Mouse (Mus musculus): ENCODE data around the gene Gucy2c. TPM values are rescaled to one million over a fixed set of nuclear protein-coding genes. Genes with fewer than 3 reads are reported as not detected.

The Gucy2c gene
- polyA plus RNA-seq, 1 experiment, result not detected

DNA sequence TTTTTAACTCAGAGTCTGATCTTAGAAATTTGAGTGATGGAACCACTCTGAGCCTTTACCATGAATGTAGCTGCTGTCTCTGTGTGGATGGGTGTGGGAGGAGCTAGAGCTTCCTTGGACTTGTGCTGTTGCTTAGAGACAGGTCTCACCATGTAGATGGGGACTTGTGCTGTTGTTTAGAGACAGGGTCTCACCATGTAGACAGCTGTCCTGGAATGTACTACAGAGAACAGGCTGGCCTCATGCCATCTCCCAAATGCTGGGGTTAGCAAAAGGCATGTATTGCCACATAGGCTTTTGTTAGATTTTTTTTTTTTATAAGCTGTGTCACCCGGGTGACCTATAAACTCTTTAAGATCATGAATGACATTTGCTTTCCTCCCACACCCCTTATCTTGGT, 17.7 kb downstream of the Gucy2c start:
- TF ChIP-seq GATA1 (IDR thresholded peaks at IDR 0.05; ENCODE audit: low read length) (no peak), TAL1 (IDR thresholded peaks at IDR 0.05; ENCODE audit: low read length) (no peak)
- Histone ChIP-seq H3K27me3 (ENCODE audit: control insufficient read depth) (no peaks in the 10 kb centered on the region), H3K9me3 (ENCODE audit: control insufficient read depth, low read length) (peaks cover 7% of the 10 kb centered on the region; the same call in 1 of the 2 replicates), H3K4me3 (replicated peaks) (no peak overlapping the region), H3K4me1 (ENCODE audit: control insufficient read depth) (no peaks in the 10 kb centered on the region), H3K36me3 (ENCODE audit: control insufficient read depth) (no peaks in the 10 kb centered on the region)

DNA sequence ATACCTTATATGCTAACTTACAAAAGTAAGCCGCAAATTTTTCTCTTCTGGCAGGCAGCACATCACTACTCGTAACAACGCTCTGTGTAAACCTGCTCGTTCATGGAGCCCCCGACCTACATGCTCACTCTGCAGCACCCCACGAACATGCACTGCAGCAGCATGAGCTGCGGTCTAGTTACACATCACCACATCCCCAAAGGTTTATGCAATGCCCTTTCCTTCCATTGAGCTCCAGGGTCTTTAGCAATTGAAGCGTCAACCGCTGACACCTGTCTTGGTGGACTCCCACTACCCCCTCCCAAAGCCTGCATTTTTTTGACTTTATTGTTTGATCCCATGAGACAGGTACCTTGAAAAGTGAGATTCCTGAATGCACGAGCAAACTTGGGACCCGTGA, 31.0 kb downstream of the Gucy2c start:
- Histone ChIP-seq H3K27me3 (ENCODE audit: control insufficient read depth) (no peaks in the 10 kb centered on the region), H3K4me3 (replicated peaks) (no peak overlapping the region), H3K4me1 (ENCODE audit: control insufficient read depth) (no peaks in the 10 kb centered on the region), H3K9me3 (ENCODE audit: control insufficient read depth, low read length) (no peaks in the 10 kb centered on the region; the same call in 1 of the 2 replicates), H3K36me3 (ENCODE audit: control insufficient read depth) (no peaks in the 10 kb centered on the region)
- TF ChIP-seq TAL1 (IDR thresholded peaks at IDR 0.05; ENCODE audit: low read length) (no peak), GATA1 (IDR thresholded peaks at IDR 0.05; ENCODE audit: low read length) (no peak)

DNA sequence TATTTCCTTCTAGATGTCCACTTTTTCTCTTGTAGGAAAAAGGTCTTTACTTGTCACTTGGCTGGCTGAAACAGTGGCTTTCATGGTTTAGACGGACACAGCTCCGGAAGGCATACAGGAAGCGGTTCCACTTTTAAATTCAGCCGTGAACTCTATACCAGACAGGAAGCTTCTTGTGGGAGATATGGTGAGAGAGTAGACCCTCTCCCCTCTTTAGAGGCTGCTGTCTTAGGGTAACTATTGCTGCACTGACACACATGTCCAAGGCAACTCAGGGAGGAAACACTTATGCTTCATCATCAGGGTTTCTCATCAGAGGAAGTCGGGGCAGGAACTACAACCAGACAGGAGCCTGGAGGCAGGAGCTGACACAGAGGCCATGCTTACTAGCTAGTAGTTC, 36.0 kb downstream of the Gucy2c start:
- no peaks in the 10 kb centered on the region; the same call in 1 of the 2 replicates for H3K4me1 ChIP-seq (ENCODE audit: control insufficient read depth)
- no peak overlapping the region for H3K4me3 ChIP-seq (replicated peaks)
- TF ChIP-seq TAL1 (IDR thresholded peaks at IDR 0.05; ENCODE audit: low read length) (no peak), GATA1 (IDR thresholded peaks at IDR 0.05; ENCODE audit: low read length) (no peak)
- H3K9me3 ChIP-seq (ENCODE audit: control insufficient read depth, low read length), result no peaks in the 10 kb centered on the region; the same call in 1 of the 2 replicates
- no peaks in the 10 kb centered on the region for H3K36me3 ChIP-seq (ENCODE audit: control insufficient read depth)
- H3K27me3 ChIP-seq (ENCODE audit: control insufficient read depth), result no peaks in the 10 kb centered on the region

DNA sequence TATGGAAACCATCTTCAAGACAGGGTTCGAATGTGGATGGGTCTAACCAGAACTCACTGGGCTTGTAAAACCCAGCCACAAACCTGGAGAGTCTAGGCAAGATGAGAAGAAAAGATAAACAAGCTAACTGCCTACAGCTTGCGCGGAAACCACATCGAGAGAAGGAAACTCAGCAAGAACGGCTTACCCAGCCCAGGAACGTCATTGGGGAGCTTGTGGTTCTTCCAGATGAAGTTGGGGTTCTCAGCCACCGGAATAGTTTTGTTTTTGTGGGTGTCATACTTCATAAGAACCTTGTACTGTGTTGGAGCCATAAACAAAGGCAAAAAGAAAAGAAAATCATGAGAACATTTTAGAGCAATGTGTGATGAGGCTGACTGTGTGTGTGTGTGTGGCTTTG, 37.8 kb downstream of the Gucy2c start:
- no peaks in the 10 kb centered on the region; the same call in 1 of the 2 replicates for H3K4me1 ChIP-seq (ENCODE audit: control insufficient read depth)
- no peaks in the 10 kb centered on the region for H3K27me3 ChIP-seq (ENCODE audit: control insufficient read depth)
- H3K9me3 ChIP-seq (ENCODE audit: control insufficient read depth, low read length), result no peaks in the 10 kb centered on the region
- no peaks in the 10 kb centered on the region for H3K36me3 ChIP-seq (ENCODE audit: control insufficient read depth)
- H3K4me3 ChIP-seq (replicated peaks), result no peak overlapping the region
- no peak for TF ChIP-seq GATA1 (IDR thresholded peaks at IDR 0.05; ENCODE audit: low read length)
- no peak for TF ChIP-seq TAL1 (IDR thresholded peaks at IDR 0.05; ENCODE audit: low read length)

DNA sequence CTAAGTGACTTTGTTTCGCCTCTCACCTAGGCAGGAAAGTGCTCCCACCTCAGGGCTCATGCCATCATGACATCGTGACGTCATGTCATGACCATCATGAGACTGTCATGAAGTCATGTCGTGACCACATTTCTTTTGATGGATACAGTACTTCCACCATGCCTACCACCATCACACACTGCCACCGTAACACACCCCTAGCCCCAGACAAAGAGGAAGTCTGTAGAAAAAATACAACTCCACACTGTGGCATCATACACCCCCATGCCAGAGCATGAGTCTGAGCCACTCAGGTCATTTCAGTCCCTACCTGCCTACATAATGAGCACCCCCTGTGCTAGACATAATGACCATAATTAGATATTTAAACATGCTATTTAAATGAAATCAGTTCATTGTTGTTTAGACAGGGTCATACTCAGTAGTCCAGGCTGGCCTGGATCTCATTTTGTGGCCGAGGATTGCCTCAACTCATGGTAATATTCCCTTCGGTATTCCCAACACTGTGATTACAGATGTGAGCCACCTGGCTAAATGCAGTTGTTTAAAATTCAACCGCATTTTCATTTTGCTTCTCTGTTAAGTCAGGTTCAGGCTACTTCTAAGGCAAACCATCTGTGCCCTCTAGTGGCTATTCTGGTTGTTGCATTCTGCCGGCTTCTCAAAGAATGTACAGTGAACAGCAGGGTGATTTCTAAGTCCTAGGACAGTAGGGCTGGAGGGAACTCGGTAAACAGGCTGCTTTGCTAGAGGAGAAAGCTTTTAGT, 39.0 kb downstream of the Gucy2c start:
- Histone ChIP-seq H3K36me3 (ENCODE audit: control insufficient read depth) (no peaks in the 10 kb centered on the region), H3K4me1 (ENCODE audit: control insufficient read depth) (no peaks in the 10 kb centered on the region; the same call in 1 of the 2 replicates), H3K9me3 (ENCODE audit: control insufficient read depth, low read length) (no peaks in the 10 kb centered on the region), H3K27me3 (ENCODE audit: control insufficient read depth) (no peaks in the 10 kb centered on the region), H3K4me3 (replicated peaks) (no peak overlapping the region)
- no peak for TF ChIP-seq TAL1 (IDR thresholded peaks at IDR 0.05; ENCODE audit: low read length)
- TF ChIP-seq GATA1 (IDR thresholded peaks at IDR 0.05; ENCODE audit: low read length), result no peak

DNA sequence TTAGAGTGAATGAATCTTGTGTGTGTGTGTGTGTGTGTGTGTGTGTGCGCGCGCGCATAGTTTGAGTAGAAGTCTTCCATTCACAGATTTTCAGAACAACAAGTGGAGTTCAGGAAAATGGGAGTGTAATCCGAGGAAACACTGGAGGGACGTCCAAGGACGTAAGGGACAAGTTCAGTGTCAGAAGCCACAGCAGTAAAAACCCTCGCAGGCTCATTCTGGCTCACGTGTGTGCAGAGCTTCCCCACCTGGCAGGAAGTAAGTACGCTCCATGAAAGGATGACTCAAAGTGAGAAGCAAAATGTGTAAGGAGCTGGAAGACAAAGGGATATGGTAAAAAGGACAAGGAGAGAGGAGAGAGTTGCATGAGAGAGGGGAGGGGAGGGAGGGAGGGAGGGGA, 40.3 kb downstream of the Gucy2c start:
- TF ChIP-seq GATA1 (IDR thresholded peaks at IDR 0.05; ENCODE audit: low read length) (no peak), TAL1 (IDR thresholded peaks at IDR 0.05; ENCODE audit: low read length) (no peak)
- Histone ChIP-seq H3K9me3 (ENCODE audit: control insufficient read depth, low read length) (no peaks in the 10 kb centered on the region), H3K36me3 (ENCODE audit: control insufficient read depth) (no peaks in the 10 kb centered on the region), H3K4me3 (replicated peaks) (no peak overlapping the region), H3K4me1 (ENCODE audit: control insufficient read depth) (no peaks in the 10 kb centered on the region; the same call in 1 of the 2 replicates), H3K27me3 (ENCODE audit: control insufficient read depth) (no peaks in the 10 kb centered on the region)

DNA sequence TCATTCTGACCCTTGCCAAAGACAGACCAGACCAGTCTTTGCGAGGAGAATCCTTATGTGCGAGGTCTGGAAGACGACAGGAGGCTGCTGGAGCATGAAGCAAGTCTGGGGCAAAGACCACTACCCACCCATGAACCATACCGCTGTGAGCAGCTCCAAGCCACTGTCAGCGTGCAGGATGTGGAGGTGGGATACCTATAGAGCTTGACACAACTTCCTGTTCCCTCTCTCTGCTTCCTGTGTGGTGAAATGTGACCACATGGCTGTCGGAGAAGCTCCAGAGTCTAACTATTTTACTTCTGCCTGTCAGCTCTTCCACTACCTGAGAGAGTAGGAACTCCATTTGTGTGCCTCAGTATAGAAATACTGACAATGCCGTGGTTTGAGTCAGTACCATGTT, 45.8 kb downstream of the Gucy2c start:
- H3K27me3 ChIP-seq (ENCODE audit: control insufficient read depth), result no peaks in the 10 kb centered on the region
- no peaks in the 10 kb centered on the region for H3K4me1 ChIP-seq (ENCODE audit: control insufficient read depth)
- TF ChIP-seq GATA1 (IDR thresholded peaks at IDR 0.05; ENCODE audit: low read length) (no peak), TAL1 (IDR thresholded peaks at IDR 0.05; ENCODE audit: low read length) (no peak)
- H3K36me3 ChIP-seq (ENCODE audit: control insufficient read depth), result no peaks in the 10 kb centered on the region
- H3K4me3 ChIP-seq (replicated peaks), result no peak overlapping the region
- no peaks in the 10 kb centered on the region for H3K9me3 ChIP-seq (ENCODE audit: control insufficient read depth, low read length)

DNA sequence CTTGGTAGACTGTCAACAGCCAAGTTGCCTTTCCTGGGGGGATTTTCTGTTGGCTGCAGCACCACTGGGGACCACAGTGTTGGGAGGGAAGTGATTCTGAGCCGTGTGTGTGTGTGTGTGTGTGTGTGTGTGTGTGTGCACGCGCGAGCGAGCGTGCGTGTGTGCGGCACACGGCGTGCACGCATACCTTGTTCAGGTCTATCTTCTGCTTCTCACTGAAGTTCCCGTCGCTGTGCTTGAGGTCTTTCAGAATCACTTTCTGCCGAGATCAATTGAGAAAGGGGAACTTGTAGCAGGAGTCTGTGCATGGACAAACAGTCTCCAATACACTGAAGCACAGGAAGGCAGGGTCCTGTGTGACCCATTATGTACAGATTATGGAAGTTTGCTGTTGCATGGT, 53.4 kb downstream of the Gucy2c start:
- TF ChIP-seq TAL1 (IDR thresholded peaks at IDR 0.05; ENCODE audit: low read length) (no peak), GATA1 (IDR thresholded peaks at IDR 0.05; ENCODE audit: low read length) (no peak)
- Histone ChIP-seq H3K9me3 (ENCODE audit: control insufficient read depth, low read length) (no peaks in the 10 kb centered on the region), H3K27me3 (ENCODE audit: control insufficient read depth) (no peaks in the 10 kb centered on the region), H3K36me3 (ENCODE audit: control insufficient read depth) (no peaks in the 10 kb centered on the region), H3K4me3 (replicated peaks) (no peak overlapping the region), H3K4me1 (ENCODE audit: control insufficient read depth) (no peaks in the 10 kb centered on the region)

DNA sequence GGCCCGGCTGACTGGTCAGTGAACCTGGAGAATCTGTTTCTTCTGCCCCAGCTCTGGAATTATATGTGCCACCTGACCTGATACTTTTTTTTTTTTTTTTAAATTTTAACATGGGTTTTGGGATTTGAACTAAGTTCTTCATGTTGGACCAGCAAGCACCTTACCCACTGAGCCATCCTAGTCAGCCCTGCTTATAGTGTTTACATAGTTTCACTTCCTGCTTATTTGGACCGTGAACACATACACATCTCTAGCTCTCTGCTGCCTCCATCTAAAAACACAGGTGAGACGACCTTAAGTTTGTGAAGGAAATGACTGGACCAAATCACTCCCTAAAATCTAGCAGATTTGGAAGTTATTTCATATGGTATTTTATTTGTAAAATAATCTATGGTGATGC, 58.4 kb downstream of the Gucy2c start:
- H3K9me3 ChIP-seq (ENCODE audit: control insufficient read depth, low read length), result no peaks in the 10 kb centered on the region
- no peaks in the 10 kb centered on the region for H3K4me1 ChIP-seq (ENCODE audit: control insufficient read depth)
- no peak overlapping the region for H3K4me3 ChIP-seq (replicated peaks)
- H3K36me3 ChIP-seq (ENCODE audit: control insufficient read depth), result no peaks in the 10 kb centered on the region
- no peaks in the 10 kb centered on the region for H3K27me3 ChIP-seq (ENCODE audit: control insufficient read depth)
- no peak for TF ChIP-seq TAL1 (IDR thresholded peaks at IDR 0.05; ENCODE audit: low read length)
- no peak for TF ChIP-seq GATA1 (IDR thresholded peaks at IDR 0.05; ENCODE audit: low read length)
